Mouse (Mus musculus): ENCODE data around the gene Fxyd7.

GRCm38 (mm10) chr7:31053882-31054447 is 2.7 kb upstream of the Fxyd7 start:
- no peak for TF ChIP-seq CTCF (IDR thresholded peaks at IDR 0.05)
- TF ChIP-seq EP300 (IDR thresholded peaks at IDR 0.05), result no peak

Data from lung, postnatal 0 days (tissue).